Mouse (Mus musculus) lung, postnatal 4 days (tissue): ENCODE results near the gene Afmid.
A peak's percentile ranks its signal among the peaks of the same experiment; 100 is the strongest.

ENCODE experiments used
- DNase-seq, 2 experiments: peaks; one replicate each; pipeline ENCODE4 v3.0.0; 2021

Afmid gene

DNA sequence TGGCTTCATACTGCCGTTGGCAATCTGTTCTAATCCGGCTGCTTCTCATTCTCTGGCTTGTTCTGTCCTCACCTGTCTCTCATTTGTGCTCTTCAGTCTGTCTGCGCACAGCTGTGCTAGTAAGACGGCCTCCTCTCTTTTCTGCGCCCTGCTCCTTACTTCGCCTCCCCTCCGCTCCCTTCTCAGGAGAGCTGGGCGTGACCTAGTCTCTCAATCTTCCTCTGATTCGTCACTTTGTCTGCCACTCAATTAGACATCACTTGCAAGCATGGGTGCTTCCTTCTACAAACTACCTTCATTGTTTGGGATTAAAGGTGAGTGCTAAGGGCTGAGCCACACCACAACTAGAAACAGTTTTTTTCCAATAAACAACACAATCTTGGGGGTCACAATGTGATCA, 28.5 kb downstream of the Afmid start:
- no peak for DNase-seq

DNA sequence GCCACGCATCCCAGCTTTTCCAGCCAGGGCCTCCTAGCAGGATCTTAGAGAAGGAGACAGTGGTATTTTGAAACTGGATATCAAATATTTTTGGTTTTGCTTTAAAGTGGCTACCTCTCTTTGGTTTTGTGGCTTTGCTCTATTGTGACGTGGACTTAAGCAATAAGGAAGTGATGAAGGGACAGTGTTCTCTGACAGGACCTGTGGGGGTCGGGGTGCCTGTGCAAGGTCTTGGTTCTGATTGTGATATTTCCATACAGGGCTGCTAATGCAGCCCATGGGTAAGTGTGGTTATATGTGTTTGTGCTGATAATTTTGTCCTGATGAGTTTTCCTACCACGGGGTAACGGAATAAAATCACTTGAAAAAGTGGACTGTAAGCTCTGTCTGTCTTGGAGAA, 29.6 kb downstream of the Afmid start:
- no peak for DNase-seq

DNA sequence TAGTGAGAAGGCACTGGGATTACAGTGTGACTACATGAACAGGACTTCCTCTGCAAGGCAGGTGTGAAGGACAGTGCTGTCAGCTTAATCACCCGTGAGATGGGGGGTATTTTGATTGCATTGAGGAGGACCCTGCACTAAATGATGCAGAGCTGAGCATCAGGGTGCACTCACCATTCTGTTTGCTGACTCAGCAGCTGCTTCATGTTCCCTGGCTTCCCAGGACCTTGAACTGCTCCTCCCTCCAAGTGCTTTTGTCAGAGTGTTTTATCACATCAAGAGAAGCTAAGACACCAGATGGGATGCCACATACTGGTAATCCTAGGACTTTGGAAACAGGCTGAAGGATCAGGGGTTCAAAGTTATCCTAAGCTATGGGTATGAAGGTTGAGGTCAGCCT, 30.3 kb downstream of the Afmid start:
- no peak for DNase-seq

DNA sequence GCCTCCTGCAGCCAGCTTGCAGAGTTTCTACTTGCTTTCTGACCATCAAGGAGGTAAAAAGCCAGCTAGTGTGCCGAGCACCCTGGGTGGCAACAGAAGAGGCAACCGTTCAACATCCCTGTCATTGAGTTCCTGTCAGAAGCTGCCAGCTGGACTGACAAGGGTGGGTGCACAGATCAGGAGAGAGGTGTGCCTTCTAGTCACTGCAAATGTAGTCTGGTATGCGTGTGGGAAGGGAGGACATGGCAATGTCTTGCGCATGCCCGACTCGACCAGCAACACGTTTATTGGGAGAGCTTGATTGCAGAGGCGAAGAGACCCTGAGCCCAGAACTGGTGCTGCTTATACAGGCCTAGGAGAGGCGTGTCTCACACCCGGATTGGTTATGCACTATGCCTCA, 31.7 kb downstream of the Afmid start:
- no peak for DNase-seq

DNA sequence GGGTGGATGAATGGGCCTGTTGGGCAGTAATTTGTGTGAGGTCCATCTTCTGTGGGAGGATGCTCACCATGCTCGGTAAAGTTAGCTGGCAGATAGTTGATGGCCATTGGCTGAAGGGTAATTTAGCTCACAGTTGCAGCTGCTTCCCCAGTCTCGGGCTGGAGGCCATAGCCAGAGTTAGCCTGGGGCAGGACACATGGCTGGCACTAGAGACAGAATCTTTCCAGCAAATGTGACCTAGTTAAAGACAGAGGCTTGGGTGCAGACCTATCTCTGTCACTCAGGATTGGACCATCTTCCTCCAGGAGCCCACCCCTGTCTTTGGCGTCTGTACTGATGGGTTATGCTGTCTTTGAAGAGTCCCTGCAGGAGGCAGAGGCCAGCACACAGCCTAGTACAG, 32.7 kb downstream of the Afmid start:
- DNase-seq, result no peak

DNA sequence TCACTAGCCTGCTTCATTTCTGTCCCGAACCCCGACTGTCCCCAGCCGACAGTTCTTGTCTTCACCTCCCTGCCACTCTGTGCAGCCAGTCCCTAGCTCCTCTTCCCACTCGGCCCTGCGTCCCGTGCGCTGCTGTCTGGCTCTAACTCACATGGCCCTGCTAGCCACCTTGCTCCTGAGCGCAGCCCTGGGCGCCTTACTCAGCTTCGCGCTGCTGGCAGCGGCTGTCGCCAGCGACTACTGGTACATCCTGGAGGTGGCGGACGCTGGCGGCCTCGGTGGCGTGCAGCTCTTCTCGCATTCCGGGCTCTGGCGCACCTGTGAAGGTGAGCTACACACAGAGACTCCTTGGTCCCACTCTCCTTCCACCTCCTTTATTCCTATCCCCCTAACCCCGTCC, 34.9 kb downstream of the Afmid start, which contains the start of gene Tmem235:
TSS of gene Tmem235 (plus strand) at position 152 of the 400 bp plus-strand sequence.
- DNase-seq, result no peak

DNA sequence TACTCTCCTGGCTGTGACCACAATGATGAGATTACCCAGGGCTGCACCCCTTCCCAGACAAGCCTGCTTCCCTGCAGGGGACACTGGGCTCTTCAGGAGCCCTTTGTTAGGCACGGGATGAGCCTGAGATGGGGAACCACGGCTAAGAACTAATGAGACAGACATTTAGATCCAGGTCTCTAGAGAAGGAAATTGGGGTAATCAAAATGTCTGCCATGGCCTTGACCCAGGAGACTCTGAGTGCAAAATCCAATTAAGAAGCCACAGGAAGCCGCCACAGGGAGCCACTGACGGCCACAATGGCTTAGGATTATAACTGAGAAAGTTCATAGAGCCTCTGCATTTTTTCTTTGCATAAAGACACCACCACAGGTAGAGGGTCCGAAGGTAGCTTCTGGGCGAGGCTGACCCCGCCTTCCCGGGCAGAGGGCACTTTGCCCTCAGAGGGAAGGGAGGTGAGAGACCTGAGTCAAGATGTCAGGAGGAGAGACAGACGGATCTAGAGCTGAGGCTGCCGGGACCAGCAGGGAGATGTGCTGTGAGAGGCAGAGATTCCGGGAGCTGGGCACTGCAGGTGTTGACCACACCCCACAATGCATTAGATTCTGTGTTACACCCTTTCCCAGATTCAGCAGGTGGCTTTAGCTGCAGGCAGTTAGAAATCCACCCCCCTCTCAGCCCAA, 37.6 kb downstream of the Afmid start:
- DNase-seq, result no peak

DNA sequence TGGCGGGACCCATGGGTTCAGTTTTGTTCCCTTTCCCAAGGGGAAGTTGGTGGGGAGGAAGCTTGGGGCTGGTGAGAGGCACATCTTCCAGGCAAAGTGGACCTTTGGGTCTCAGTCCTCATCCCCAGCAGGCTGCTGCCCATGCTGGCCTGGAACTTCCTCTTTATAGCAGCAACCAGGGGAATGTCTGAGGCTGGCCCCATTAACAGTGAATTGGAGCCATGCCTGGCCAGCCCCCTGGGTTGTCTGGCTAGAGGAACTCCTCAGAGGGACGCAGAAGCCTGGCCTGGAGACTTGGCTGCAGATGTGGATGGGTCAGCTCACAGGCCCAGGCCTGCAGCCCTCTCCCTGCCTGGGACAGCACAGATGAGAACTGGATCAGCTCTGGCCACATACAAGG, 39.1 kb downstream of the Afmid start:
- DNase-seq, result no peak

DNA sequence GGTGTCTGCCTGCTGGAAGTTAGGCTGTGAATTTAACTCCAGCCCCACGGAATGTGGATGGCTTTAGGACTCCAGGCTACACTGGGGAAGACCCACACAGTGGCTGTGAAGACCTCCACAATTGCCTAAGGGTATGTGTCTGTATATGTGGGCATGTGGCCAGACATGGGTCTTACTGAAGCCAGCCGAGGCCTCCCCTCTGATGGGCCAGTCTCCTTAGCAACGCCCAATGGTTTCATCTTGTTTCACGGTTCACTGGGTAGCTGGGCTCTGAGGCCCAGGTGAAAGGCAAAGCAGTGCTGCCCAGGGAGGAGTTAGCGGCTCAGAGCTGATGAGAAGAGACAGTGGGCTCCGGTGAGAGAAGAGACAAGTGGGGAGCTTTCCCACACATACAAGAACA, 40.3 kb downstream of the Afmid start:
- DNase-seq, result no peak

DNA sequence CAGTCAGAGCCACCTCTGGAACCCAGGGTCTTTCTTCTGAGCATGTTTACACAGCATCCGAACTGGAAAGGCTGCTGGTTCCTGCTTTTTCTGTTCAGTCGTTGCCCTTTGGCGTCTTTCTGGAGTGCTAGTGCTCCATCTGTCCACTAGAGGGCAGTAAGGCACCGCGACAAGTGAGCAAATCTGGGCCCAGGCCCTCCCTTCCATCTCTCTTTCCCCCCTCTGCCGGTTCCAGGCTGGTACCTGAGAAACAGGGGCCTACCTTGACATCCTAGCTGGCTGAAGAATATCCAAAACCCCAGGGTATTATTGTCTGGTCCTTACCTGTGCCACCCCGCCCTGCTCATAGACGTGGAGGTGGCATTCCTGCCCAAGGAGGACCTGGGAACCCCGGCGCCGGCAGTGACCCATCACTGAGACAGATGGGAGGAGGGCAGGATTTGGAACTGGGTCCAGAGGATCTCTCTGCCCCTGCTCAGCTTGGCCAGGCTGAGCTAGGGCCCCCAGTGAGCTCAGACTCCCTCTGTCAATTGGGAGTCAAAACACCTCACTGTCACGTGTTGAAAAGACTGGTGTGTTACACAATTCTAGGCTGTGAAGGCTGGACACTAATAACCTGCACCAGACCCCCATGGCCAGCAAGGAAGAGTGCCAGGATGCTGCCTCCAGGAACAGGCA, 45.1 kb downstream of the Afmid start:
- peak; percentile 72 to 85 for DNase-seq

DNA sequence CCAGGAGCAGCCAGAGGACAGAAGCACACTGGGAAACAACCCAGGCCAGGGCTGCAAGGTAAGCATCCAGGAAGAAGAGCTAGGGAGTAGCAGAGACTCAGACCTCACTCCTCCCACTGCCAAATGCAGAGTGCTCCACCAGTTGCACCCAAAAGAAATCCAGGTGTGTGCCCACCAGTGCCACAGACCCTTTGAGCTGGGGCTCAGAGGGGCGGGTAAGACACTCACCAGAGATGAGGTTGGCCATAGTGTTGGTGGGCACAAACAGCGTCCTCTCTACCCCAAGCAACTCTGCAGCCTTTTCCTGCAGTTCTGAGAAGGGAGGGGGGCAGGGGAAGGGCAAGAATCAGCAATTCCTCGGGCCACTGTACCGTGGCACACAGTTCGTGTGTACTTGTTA, 45.7 kb downstream of the Afmid start:
- no peak for DNase-seq

DNA sequence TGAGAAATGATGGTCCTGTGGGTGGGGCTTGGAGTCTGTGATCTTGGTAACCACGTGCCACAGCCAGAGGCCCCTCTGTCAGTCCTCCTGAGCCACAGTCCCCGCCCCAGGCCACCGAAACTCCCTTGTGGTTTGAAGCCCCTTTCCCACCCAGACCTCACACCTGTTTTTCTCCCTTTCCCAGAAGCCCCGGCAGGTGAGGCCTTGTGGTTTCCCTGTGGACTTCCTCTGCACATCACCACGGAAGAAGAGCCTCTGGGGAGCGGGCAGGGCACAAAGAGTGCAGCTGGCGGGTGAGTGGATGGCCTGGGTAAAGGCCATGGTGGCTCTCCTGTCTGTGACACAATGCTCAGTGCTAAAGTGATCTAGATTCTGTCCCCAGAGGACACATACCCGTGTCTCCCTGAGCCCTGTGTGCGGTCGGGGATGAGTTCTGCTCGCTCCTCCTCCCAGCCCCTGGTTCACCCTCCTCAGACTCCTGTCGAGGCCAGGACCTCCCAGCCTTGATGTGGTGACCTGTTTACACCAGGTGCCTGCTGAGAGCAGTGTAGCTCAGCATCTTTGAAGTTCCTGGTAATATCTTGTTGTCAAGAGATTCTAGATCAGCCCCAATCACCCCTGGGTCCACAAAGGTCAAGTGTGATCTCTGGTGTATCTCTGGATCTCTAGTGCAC, 46.3 kb downstream of the Afmid start:
- peak; percentile 52 to 56 for DNase-seq

DNA sequence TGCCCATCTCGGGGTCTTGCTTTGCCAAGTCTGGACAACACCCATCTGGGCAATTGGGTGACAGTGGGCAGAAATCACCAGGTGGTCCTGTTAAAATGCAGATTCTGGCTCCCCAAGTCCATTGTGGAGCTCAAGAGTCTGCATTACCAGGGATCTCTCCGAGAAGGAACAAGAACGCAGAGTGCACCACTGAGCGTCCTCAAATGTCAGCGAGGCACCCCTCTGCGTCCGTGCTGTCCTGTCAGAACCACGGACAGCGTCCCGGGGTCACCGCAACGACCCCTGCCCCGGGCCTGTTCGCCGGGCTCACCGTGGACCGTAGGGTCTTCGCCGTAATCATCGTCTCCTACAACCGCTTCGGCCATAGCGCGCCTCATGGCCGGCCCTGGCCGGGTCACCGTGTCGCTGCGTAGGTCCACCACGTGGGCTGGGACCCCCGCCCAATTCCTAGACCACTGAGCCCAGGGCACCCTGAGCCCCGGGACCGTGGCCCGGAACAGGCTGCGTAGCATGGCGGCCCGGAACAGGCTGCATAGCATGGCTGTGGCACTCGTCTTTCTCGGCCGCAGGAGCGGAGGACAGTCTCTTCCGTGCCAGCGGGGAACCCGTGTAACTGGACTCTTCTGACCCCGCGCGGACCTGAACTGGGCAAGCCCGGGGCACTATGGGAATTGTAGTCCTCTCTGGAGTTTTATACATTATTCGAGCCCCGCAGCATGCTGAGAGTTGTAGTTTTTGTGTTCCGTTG, 47.3 kb downstream of the Afmid start, which contains the start of gene Tha1:
TSS of gene Tha1 (minus strand) at position 621 of the 748 bp plus-strand sequence.
- DNase-seq, result peak; percentile 86 to 88

DNA sequence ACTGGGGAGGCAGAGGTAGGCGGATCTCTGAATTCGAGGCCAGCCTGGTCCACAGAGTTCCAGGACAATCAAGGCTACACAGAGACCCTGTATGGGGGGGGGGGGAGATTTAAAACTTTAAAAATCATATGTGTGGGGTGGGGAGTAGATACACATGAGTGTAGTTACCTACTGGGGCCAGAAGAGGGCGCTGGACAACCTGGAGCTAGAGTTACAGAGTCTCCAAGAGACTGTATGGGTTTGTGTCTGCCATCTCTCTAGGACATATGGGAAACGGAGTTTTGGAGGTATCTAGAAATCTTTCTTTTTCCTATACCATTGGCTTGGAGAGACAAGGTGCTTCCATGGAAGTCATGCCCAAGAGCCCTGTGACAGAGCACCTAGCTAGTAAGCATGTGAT, 48.7 kb downstream of the Afmid start:
- peak in 1 of 2 experiments; percentile 46 for DNase-seq

DNA sequence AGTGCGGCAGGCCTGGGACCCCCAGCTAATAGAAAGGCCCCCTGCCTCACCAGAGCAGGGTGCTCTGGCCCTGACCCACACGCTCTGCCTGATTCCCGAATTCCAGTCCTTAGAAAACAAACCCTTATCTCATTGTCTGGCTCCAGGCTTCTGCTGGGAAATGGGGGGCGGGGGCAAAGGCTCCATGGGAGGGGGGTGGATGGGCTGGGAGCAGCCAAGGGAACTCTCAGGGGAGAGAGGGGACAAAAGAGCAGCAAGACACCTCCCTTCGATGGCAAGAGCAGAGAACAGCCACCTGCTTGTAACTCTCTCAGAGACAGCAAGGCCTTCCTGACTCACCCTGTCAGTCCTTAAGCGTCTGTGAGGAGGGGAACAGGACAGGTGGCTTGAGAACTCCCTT, 50.0 kb downstream of the Afmid start:
- no peak for DNase-seq

DNA sequence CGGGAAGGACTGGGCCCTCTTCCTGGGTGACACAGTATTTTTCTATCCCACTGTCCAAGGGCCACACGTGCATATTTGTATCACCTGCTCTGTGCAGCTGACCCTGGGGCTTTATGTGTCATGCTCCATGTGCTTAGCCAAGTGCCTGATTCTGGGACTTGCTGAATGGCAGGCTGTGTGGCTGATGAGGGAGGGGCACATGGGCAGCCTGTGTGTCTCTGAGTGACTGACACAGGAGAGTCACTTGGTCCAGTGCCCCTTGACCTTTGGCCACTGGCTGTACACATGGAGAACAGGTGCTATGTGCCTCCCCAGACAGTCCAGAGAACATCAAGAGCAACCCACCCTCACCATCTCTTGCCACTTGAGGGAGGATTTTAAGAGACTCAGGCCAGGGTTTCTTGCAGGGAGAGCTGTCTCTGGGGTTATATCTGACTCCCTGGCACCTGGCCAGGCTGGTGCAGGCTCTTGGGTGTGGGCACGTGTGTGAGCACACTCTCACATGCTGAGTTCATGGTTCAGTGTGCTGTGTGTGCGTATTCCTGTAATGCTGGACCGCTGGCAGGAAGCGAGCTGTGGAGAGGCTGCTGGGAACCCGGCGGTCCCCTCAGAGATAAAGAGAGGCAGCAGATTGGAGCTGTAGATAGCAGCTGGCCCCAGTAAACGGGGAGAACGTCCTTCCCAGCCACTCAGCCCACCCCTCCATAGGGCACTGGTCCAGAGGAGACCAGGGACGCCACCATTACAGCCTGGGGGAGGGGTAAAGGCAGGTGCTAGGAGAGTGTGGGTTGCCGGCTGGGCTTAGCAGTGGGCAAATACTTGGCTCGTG, 52.4 kb downstream of the Afmid start:
- peak; percentile 60 to 77 for DNase-seq

DNA sequence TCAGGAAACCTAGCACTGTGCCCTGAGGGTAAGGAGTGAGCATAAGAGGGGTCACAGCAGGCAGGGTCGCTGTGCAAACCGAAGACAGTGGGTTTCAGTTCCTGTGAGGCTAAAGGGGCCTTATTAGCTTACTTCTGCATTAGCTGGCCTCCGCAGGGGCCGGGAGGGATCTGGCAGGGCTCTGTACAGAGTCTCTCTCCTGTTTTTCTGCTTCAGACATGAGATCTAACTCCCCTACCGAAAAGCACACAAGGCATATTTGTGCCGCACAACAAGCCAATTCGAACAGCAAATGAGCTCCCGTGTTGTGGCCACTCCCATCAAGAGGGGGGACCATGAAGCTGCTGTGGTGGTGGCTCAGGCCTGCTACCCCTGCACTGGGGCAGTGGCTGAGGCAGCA, 53.2 kb downstream of the Afmid start:
- DNase-seq, result peak in 1 of 2 experiments; percentile 35

DNA sequence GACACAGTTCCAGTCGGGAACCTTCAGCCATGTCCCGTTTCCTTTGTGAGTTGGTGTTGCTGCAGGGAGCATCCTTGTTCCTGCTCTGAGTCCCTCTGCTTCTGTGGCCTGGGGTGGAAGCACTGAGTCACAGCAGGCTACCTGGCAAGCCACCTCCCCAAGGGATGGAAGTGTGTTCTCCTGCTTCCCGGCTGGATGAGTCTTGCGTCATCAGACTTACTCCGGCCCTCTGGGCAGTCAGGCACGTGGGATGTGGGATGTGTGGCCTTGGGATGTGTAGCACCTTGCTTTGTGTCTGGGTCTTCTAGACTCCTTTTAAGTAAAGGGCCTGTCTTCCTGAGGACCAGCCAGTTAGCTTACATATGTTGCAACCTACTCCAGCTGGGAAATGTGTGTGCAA, 54.0 kb downstream of the Afmid start:
- DNase-seq, result no peak

DNA sequence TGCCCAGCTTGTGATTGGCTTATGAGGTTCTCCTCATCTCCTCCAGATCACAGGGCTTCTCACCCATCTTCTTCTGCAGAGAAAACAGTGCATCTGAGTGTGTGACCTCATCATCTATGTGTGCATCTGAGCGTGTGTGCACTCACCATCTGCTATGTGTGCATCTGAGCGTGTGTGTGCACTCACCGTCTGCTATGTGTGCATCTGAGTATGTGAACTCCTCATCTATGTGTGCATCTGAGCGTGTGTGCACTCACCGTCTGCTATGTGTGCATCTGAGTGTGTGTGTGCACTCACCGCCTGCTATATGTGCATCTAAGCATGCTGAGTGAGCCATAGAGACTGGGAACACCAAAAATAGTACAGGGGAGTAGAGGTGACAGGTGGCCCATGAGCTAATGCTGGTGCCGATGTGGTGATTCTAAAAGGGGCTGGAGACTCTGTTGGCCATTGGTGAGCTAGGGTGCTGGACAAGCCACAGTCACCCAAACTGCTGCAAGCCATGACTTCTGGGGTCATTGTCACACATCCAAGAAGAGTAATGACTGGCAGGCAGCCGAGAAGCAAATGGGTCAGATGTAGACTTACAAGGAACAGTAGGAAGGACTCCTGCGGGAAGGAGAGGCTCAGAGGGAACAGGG, 54.7 kb downstream of the Afmid start:
- no peak for DNase-seq

DNA sequence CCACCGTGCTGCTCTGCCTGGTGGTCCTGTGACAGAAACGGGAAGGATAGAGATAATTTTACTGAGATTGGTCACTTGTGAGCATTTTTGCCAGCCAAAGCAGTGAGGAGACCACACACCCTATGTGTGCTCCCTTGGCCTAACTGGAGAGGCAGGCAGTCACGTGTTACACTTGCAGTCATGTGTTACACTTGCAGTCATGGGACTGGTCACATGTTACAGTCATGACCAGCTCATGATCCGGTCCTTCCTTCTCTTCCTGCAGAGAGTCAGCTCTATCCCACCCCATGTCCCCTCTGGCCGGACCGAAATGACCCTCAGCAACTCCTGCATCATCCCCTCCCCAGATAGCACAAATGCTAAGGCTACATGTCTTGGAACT, 55.2 kb downstream of the Afmid start:
- no peak for DNase-seq

DNA sequence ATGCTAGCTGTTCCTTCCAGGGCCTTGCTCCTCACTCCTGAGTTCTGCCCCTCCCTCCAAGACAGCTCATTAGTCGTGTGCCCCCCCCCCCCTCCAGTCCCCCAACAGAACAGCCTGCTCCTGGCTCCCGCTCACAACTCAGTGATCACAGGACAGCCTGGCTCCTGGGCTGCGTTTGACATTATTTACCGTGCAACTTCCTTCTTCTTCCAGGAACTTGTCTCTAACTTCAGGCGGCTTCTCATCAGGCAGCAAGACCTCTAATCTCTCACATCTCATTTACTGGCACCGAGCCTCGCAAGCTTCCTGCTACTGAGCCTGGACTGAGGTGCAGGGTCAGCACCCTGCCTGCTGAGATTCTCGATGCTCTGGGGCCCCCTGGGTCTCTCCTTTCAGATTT, 56.1 kb downstream of the Afmid start:
- DNase-seq, result peak; percentile 77 to 82

DNA sequence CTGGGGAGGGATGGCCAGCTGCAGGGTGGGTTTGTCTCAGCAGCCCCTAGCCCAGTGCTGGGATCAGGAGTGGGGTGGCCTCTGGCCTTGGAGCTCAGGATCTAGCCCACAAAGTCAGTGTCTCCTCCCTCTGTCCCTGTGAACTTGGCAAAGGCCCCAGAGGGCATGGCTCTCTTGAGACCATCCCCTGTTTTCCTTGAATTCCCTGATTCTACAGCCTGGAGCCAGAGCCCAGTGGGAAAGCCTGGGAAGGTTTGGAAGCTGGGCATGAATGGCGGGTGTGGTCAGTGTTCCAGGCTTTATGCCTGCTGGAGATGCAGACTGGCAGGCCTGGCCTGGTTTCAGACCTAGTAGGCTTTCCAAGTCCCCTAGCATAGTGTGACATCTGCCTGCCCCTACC, 56.5 kb downstream of the Afmid start:
- DNase-seq, result peak; percentile 52 to 73
